Mouse (Mus musculus): ENCODE measurements at regions not wholly inside any gene's neighbourhood (a gene's known extent, or its start where the extent isn't known, plus 50 kb on each side); places are given as distances from the start of the nearest gene placed in this dataset.

DNA sequence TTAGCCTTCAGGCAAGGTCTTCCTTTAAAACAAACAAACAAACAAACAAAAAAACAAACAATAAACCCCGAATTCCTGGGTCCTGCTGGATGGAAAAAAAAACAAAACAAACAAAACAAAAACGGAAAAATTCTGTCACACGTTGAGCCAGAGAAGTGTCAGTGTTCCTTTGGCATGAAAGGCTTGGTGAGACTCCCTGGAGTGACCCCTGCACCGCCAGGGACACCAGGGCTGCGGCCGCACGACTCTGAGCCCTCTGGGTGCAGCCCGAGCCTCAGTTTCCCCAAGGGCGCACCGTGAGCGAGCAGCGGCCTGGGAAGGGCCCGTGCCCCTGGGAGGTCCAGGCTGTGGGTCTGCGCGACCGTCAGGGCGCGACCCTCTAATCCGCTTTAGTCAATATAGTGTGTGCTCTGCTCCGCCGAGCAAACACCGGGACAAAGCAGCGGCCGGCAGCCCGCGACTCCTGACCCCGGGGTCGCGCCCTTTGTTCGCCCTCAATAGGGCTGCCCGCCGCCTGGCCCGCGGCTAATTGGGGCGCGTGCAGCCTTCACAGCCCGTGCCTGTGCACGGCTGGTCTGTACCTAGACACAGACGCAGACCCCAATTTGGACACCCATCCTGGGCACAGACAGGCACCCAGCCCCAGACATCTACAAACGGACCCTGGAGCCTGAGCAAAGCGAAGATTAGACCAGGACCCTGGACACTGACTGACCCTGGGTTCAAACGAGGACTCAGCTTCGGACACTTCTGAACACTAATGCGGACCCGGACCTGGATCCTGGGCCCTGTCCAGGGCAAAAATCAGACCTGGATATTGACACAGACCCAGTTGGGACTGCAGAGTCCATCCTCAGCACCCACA lies 74.0 kb upstream of the Ppara start:
- TF ChIP-seq CTCF (IDR thresholded peaks at IDR 0.05): no peak
- TF ChIP-seq EP300 (IDR thresholded peaks at IDR 0.05): no peak

Data from lung, postnatal 0 days (tissue).